Mouse (Mus musculus): ENCODE results near the gene Cenpx.

Cenpx gene

GRCm38 (mm10) chr11:120723509-120723908, 10.0 kb upstream of the Cenpx start:
- DNase-seq (ENCODE audit: low spot score) = no peak

GRCm38 (mm10) chr11:120722761-120723382, 9.3 kb upstream of the Cenpx start:
- DNase-seq (ENCODE audit: low spot score) = no peak

- no peak for DNase-seq (ENCODE audit: low spot score)
These were observed 8.6 kb upstream of the Cenpx start for GRCm38 (mm10) chr11:120722067-120722630.

GRCm38 (mm10) chr11:120721124-120722066, 7.9 kb upstream of the Cenpx start, which contains the start of gene Rac3:
Rac3 (plus strand) TSS chr11:120721470.
- no peak for DNase-seq (ENCODE audit: low spot score)

GRCm38 (mm10) chr11:120720450-120720849, 6.9 kb upstream of the Cenpx start:
- peak; percentile 88 for DNase-seq (ENCODE audit: low spot score)

GRCm38 (mm10) chr11:120719841-120720376, 6.4 kb upstream of the Cenpx start:
- no peak for DNase-seq (ENCODE audit: low spot score)

GRCm38 (mm10) chr11:120719242-120719641, 5.7 kb upstream of the Cenpx start:
- DNase-seq (ENCODE audit: low spot score) = no peak

- no peak for DNase-seq (ENCODE audit: low spot score)
These were observed 1.6 kb upstream of the Cenpx start for GRCm38 (mm10) chr11:120715131-120715530.

GRCm38 (mm10) chr11:120714546-120714945, 1.0 kb upstream of the Cenpx start:
- no peak for DNase-seq (ENCODE audit: low spot score)

GRCm38 (mm10) chr11:120712771-120713568, 568 bp downstream of the Cenpx start:
- peak; percentile 65 for DNase-seq (ENCODE audit: low spot score)

- no peak for DNase-seq (ENCODE audit: low spot score)
These were observed 1.4 kb downstream of the Cenpx start for GRCm38 (mm10) chr11:120711980-120712604.

GRCm38 (mm10) chr11:120710672-120711071, 2.9 kb downstream of the Cenpx start:
- DNase-seq (ENCODE audit: low spot score) = no peak

GRCm38 (mm10) chr11:120709551-120709950, 4.0 kb downstream of the Cenpx start:
- no peak for DNase-seq (ENCODE audit: low spot score)

GRCm38 (mm10) chr11:120707969-120708368, 5.6 kb downstream of the Cenpx start:
- DNase-seq (ENCODE audit: low spot score) = no peak

GRCm38 (mm10) chr11:120707225-120707624, 6.3 kb downstream of the Cenpx start:
- no peak for DNase-seq (ENCODE audit: low spot score)

- DNase-seq (ENCODE audit: low spot score) = no peak
These were observed 7.4 kb downstream of the Cenpx start for GRCm38 (mm10) chr11:120706120-120706519.

- DNase-seq (ENCODE audit: low spot score) = no peak
These were observed 8.8 kb downstream of the Cenpx start for GRCm38 (mm10) chr11:120704486-120705325.

- DNase-seq (ENCODE audit: low spot score) = no peak
These were observed 9.7 kb downstream of the Cenpx start for GRCm38 (mm10) chr11:120703696-120704454.

GRCm38 (mm10) chr11:120697741-120698140, 15.8 kb downstream of the Cenpx start:
- no peak for DNase-seq (ENCODE audit: low spot score)

GRCm38 (mm10) chr11:120696568-120696967, 17.0 kb downstream of the Cenpx start:
- no peak for DNase-seq (ENCODE audit: low spot score)

All from c-Kit-positive CD71-positive TER-119-positive erythroid progenitor cells, embryonic 14.5 days (primary cell).